Mouse (Mus musculus) Muller cell, postnatal 12 days (primary cell): ENCODE measurements around the gene Ror2.
A peak's percentile ranks its signal among the peaks of the same experiment; 100 is the strongest.
"Not testable (repeated sequence)": the region's sequence is repeated elsewhere in the genome, so short reads cannot be mapped to it uniquely, and the experiment has no call there.

Experiments used
- DNase-seq: peaks from one replicate; pipeline ENCODE4 v3.0.0-alpha.2; 2015; ENCODE audit errors: inconsistent ontology term

The Ror2 gene

GRCm38 (mm10) chr13:53285756-53286361 lies at the start of gene Ror2:
Ror2 (minus strand) TSS chr13:53286124.
- peak; percentile 85 for DNase-seq

GRCm38 (mm10) chr13:53333769-53334168 lies 47.8 kb upstream of the Ror2 start:
- DNase-seq: no peak

- no peak for DNase-seq
Measured at GRCm38 (mm10) chr13:53330246-53330645, 44.3 kb upstream of the Ror2 start.

GRCm38 (mm10) chr13:53325531-53325930 lies 39.6 kb upstream of the Ror2 start:
- DNase-seq: no peak

GRCm38 (mm10) chr13:53323661-53324060 lies 37.7 kb upstream of the Ror2 start:
- DNase-seq: no peak

- DNase-seq: no peak
Measured at GRCm38 (mm10) chr13:53320899-53321298, 35.0 kb upstream of the Ror2 start.

GRCm38 (mm10) chr13:53316515-53317295 lies 30.8 kb upstream of the Ror2 start:
- DNase-seq: no peak

GRCm38 (mm10) chr13:53315757-53316156 lies 29.8 kb upstream of the Ror2 start:
- not testable (repeated sequence) for DNase-seq

- DNase-seq: no peak
Measured at GRCm38 (mm10) chr13:53310442-53310841, 24.5 kb upstream of the Ror2 start.

- DNase-seq: peak; percentile 62
Measured at GRCm38 (mm10) chr13:53309661-53310160, 23.8 kb upstream of the Ror2 start.

GRCm38 (mm10) chr13:53309148-53309547 lies 23.2 kb upstream of the Ror2 start:
- DNase-seq: no peak

GRCm38 (mm10) chr13:53306836-53307235 lies 20.9 kb upstream of the Ror2 start:
- DNase-seq: no peak

GRCm38 (mm10) chr13:53305256-53305655 lies 19.3 kb upstream of the Ror2 start:
- no peak for DNase-seq

- no peak for DNase-seq
Measured at GRCm38 (mm10) chr13:53302688-53303087, 16.8 kb upstream of the Ror2 start.

GRCm38 (mm10) chr13:53293065-53293464 lies 7.1 kb upstream of the Ror2 start:
- no peak for DNase-seq

- DNase-seq: no peak
Measured at GRCm38 (mm10) chr13:53292244-53292643, 6.3 kb upstream of the Ror2 start.

- DNase-seq: peak; percentile 46
Measured at GRCm38 (mm10) chr13:53285261-53285755, 616 bp downstream of the Ror2 start.

GRCm38 (mm10) chr13:53284740-53285191 lies 1.2 kb downstream of the Ror2 start:
- DNase-seq: no peak

GRCm38 (mm10) chr13:53281604-53282396 lies 4.1 kb downstream of the Ror2 start:
- DNase-seq: no peak

GRCm38 (mm10) chr13:53278908-53279307 lies 7.0 kb downstream of the Ror2 start:
- DNase-seq: no peak

- no peak for DNase-seq
Measured at GRCm38 (mm10) chr13:53276381-53276780, 9.5 kb downstream of the Ror2 start.

GRCm38 (mm10) chr13:53275778-53276177 lies 10.1 kb downstream of the Ror2 start:
- DNase-seq: peak; percentile 41
